ENCODE assay signal across 18 mouse cellular contexts in genomic region chr15:80278121-80278759, GRCm38 (mm10). TPM values are rescaled to one million over a fixed set of nuclear protein-coding genes. Genes with fewer than 3 reads are reported as not detected.
DNase-seq lines count a peak whose midpoint lies in the region; ATAC-seq and TF ChIP-seq lines count a peak whose summit lies in the region.
"Had no signal": no experiment of that assay in that cellular context is flagged by ENCODE, and none has a peak within 500 bp of the region (broad histone marks: within the 10 kb centered on the region; RNA-seq: fewer than 3 reads in every experiment).

No protein-coding gene starts in this region.

- WGBS in intestine, embryonic 15.5 days = 66% methylated on average over 5 of the region's 5 CpGs

- no peak overlapping the region for H3K4me3 ChIP-seq in layer of hippocampus, adult 2 months
- peak overlapping the region; percentile 34 for H3K4me3 ChIP-seq in left cerebral cortex, adult 2 months
- no peak overlapping the region for H3K4me3 ChIP-seq in intestine, embryonic 15.5 days (replicated peaks)
- H3K4me3 ChIP-seq: embryonic facial prominence, embryonic 15.5 days; forebrain, embryonic 12.5 days; heart, embryonic 10.5 days; limb, embryonic 12.5 days; neural tube, embryonic 12.5 days had no signal

- peak overlapping the region; percentile 57 for H3K27ac ChIP-seq in layer of hippocampus, adult 2 months
- H3K27ac ChIP-seq in left cerebral cortex, adult 2 months = peak overlapping the region; percentile 90
- H3K27ac ChIP-seq in intestine, embryonic 15.5 days = no peak overlapping the region
- H3K27ac ChIP-seq: embryonic facial prominence, embryonic 15.5 days; forebrain, embryonic 12.5 days; heart, embryonic 10.5 days; limb, embryonic 12.5 days; macrophage; neural tube, embryonic 12.5 days had no signal

- ATAC-seq in intestine, embryonic 15.5 days = no peak
- ATAC-seq: intestine, postnatal 0 days; liver, postnatal 0 days had no signal

- no peaks in the 10 kb centered on the region for H3K9me3 ChIP-seq in intestine, embryonic 15.5 days
- H3K9me3 ChIP-seq: embryonic facial prominence, embryonic 15.5 days; forebrain, embryonic 12.5 days; heart, embryonic 10.5 days; limb, embryonic 12.5 days; neural tube, embryonic 12.5 days had no signal

- H3K36me3 ChIP-seq in intestine, embryonic 15.5 days = no peaks in the 10 kb centered on the region
- H3K36me3 ChIP-seq: embryonic facial prominence, embryonic 15.5 days; forebrain, embryonic 12.5 days; heart, embryonic 10.5 days; limb, embryonic 12.5 days; neural tube, embryonic 12.5 days had no signal

- no peak for TF ChIP-seq CTCF in layer of hippocampus, adult 2 months (conservative IDR thresholded peaks at IDR 0.05)
- TF ChIP-seq CTCF in left cerebral cortex, adult 2 months (IDR thresholded peaks at IDR 0.05) = no peak

- peaks cover 10% of the 10 kb centered on the region; the same call in 1 of the 2 replicates for H3K27me3 ChIP-seq in intestine, embryonic 15.5 days (replicated peaks)

- intact Hi-C loops in left cerebral cortex, adult 2 months (cut with DNase I) = no loop called here

- H3K9ac ChIP-seq in intestine, embryonic 15.5 days = no peak overlapping the region
- H3K9ac ChIP-seq: embryonic facial prominence, embryonic 15.5 days; forebrain, embryonic 12.5 days; limb, embryonic 12.5 days; liver, postnatal 0 days; neural tube, embryonic 12.5 days had no signal

- no peak overlapping the region for H3K4me2 ChIP-seq in intestine, embryonic 15.5 days (replicated peaks)
- H3K4me2 ChIP-seq: embryonic facial prominence, embryonic 15.5 days; forebrain, embryonic 12.5 days; limb, embryonic 12.5 days; neural tube, embryonic 12.5 days had no signal

- no peaks in the 10 kb centered on the region for H3K4me1 ChIP-seq in intestine, embryonic 15.5 days (replicated peaks)
- H3K4me1 ChIP-seq: embryonic facial prominence, embryonic 15.5 days; heart, embryonic 10.5 days; limb, embryonic 12.5 days had no signal

- DNase-seq in layer of hippocampus, adult 2 months (ENCODE audit: low spot score in 2 of 2) = peak; percentile 56 to 68
- DNase-seq in layer of hippocampus, postnatal 25 days (ENCODE audit: extremely low spot score in 1 of 2, low spot score in 1 of 2) = no peak
- peak; percentile 82 for DNase-seq in cerebellum, adult 9-11 months
- peak; percentile 67 to 72 for DNase-seq in left cerebral cortex, adult 2 months (ENCODE audit: extremely low spot score in 1 of 2, low spot score in 2 of 2)
- peak; percentile 93 for DNase-seq in telencephalon, adult 2 months (ENCODE audit: low read depth, low spot score)
- no peak for DNase-seq in neural tube, embryonic 10.5 days (ENCODE audit: extremely low spot score, low spot score)

RNA-seq across cellular contexts. Expression of gene Cacna1i, which starts 8.8 kb away (rescaled TPM):
- total RNA-seq in layer of hippocampus, adult 2 months (2021) = 10 to 100 TPM; 36.1 to 41.4 TPM
- total RNA-seq in layer of hippocampus, postnatal 25 days (2021) = 10 to 100 TPM; 39.7 to 43.4 TPM
- total RNA-seq in left cerebral cortex, adult 2 months (2021) = 10 to 100 TPM; 72.7 to 75.9 TPM
- polyA plus RNA-seq in intestine, embryonic 15.5 days (2015; fragmentation: Nextera tagmentation; extraction: Ambion mirVana) = not detected in 2 replicates
- total RNA-seq: common myeloid progenitor, adult 5-6 weeks; MEL had no signal
- polyA plus RNA-seq: heart, embryonic 10.5 days; limb, embryonic 12.5 days; liver, postnatal 0 days; macrophage had no signal

RNA-seq across cellular contexts. Expression of gene Rps19bp1, which starts 14.1 kb away (rescaled TPM):
- total RNA-seq in layer of hippocampus, adult 2 months (2021) = 10 to 100 TPM; 32.5 to 37.0 TPM
- total RNA-seq in layer of hippocampus, postnatal 25 days (2021) = 10 to 100 TPM; 30.8 to 35.6 TPM
- total RNA-seq in left cerebral cortex, adult 2 months (2021) = 10 to 100 TPM; 38.3 to 42.0 TPM
- polyA plus RNA-seq in intestine, embryonic 15.5 days (2015; fragmentation: Nextera tagmentation; extraction: Ambion mirVana) = 55.4 and 56.0 TPM in 2 replicates

RNA-seq across cellular contexts. Expression of gene Atf4, which starts 23.3 kb away (rescaled TPM):
- total RNA-seq in layer of hippocampus, adult 2 months (2021) = 10 to 100 TPM; 85.7 to 94.3 TPM
- 10 to 100 TPM; 91.2 to 93.1 TPM for total RNA-seq in layer of hippocampus, postnatal 25 days (2021)
- 100 to 1,000 TPM; 119 to 120 TPM for total RNA-seq in left cerebral cortex, adult 2 months (2021)
- 138 and 143 TPM in 2 replicates for polyA plus RNA-seq in intestine, embryonic 15.5 days (2015; fragmentation: Nextera tagmentation; extraction: Ambion mirVana)

RNA-seq across cellular contexts. Expression of gene AC140267.1, which starts 42.6 kb away (rescaled TPM):
- total RNA-seq in layer of hippocampus, adult 2 months (2021) = 10 to 100 TPM; 20.4 to 24.6 TPM
- 10 to 100 TPM in 1 of 2 experiments, 1 to 10 TPM in 1; 6.3 to 21.1 TPM for total RNA-seq in layer of hippocampus, postnatal 25 days (2021)
- 10 to 100 TPM; 20.0 to 28.1 TPM for total RNA-seq in left cerebral cortex, adult 2 months (2021)
- polyA plus RNA-seq in intestine, embryonic 15.5 days (2015; fragmentation: Nextera tagmentation; extraction: Ambion mirVana) = not detected in 2 replicates
- total RNA-seq: common myeloid progenitor, adult 5-6 weeks; MEL had no signal
- polyA plus RNA-seq: embryonic facial prominence, embryonic 15.5 days; forebrain, embryonic 12.5 days; intestine, postnatal 0 days; liver, postnatal 0 days; macrophage; thymus, adult 2 months had no signal

RNA-seq across cellular contexts. Expression of gene Mief1, which starts 44.4 kb away (rescaled TPM):
- total RNA-seq in layer of hippocampus, adult 2 months (2021) = 10 to 100 TPM; 31.0 to 32.2 TPM
- total RNA-seq in layer of hippocampus, postnatal 25 days (2021) = 10 to 100 TPM; 31.8 to 33.0 TPM
- total RNA-seq in left cerebral cortex, adult 2 months (2021) = 10 to 100 TPM; 32.3 to 33.9 TPM
- 29.7 and 33.1 TPM in 2 replicates for polyA plus RNA-seq in intestine, embryonic 15.5 days (2015; fragmentation: Nextera tagmentation; extraction: Ambion mirVana)

Comparison
In these comparisons a context has a peak if more than half of its experiments do, and no peak if none do; other contexts are left out.
1. DNase-seq: peak in layer of hippocampus, adult 2 months (2 of 2), cerebellum, adult 9-11 months (single experiment), left cerebral cortex, adult 2 months (2 of 2) and telencephalon, adult 2 months (single experiment); none in layer of hippocampus, postnatal 25 days (0 of 2) and neural tube, embryonic 10.5 days (single experiment).